Mouse (Mus musculus) left cerebral cortex, adult 2 months (tissue): ENCODE data around the gene Defb22. TPM values are rescaled to one million over a fixed set of nuclear protein-coding genes. Genes with fewer than 3 reads are reported as not detected.

Experiments
- DNase-seq, 2 experiments: peaks; one replicate each; pipeline ENCODE4 v3.0.0; 2021 to 2022; ENCODE audit warnings: low spot score in 2 of 2, mixed read lengths in 1 of 2; ENCODE audit errors: extremely low spot score in 1 of 2
- H3K27ac ChIP-seq: fragments of 200-600 bp; 2 replicates; pipeline ENCODE4 v1.8.1; 2022
- H3K4me3 ChIP-seq: fragments of 200-600 bp; 2 replicates; pipeline ENCODE4 v1.8.1; 2022
- CTCF ChIP-seq: fragments of 200-600 bp; IDR thresholded peaks from 2 replicates; pipeline ENCODE4 v1.8.1; 2022; ENCODE audit warnings: antibody characterized with exemption, mild to moderate bottlenecking, moderate library complexity
- intact Hi-C: fragments of 180-260 bp; cut with DNase I; formaldehyde crosslinking; loops from one replicate; pipeline ENCODE4 v1.15.1; 2025
- total RNA-seq, 2 experiments: library from RNA; stranded (reverse); gene quantifications; 2 replicates each; pipeline ENCODE4 v1.2.3; 2021

Defb22 gene
- total RNA-seq, 2 experiments from 2014 or later = not detected

GRCm38 (mm10) chr2:152472434-152472833 lies 17.5 kb downstream of the Defb22 start:
- TF ChIP-seq CTCF = peak; percentile 42
- intact Hi-C loops = no loop called here
- H3K27ac ChIP-seq = no peak overlapping the region
- no peak for DNase-seq
- no peak overlapping the region for H3K4me3 ChIP-seq

- no peak overlapping the region for H3K4me3 ChIP-seq
- no peak overlapping the region for H3K27ac ChIP-seq
- DNase-seq = peak; percentile 30 to 46
- peak; percentile 91 for TF ChIP-seq CTCF
- intact Hi-C loops = loop anchor here (1.0 kb wide), 1 partner anchor 73 kb away; no protein-coding TSS in a partner anchor
Observed at GRCm38 (mm10) chr2:152470973-152471372, 19.0 kb downstream of the Defb22 start.

GRCm38 (mm10) chr2:152464570-152465150 lies 25.3 kb downstream of the Defb22 start, which contains the start of gene Defb23:
Gene Defb23, minus strand, starts transcription at chr2:152464620.
- intact Hi-C loops = no loop called here
- DNase-seq = no peak
- no peak within 1 kb of the TSS for H3K27ac ChIP-seq
- peak; percentile 12; the same call in 1 of the 2 replicates for TF ChIP-seq CTCF
- H3K4me3 ChIP-seq = no peak within 1 kb of the TSS

- DNase-seq = no peak
- H3K27ac ChIP-seq = no peak overlapping the region
- H3K4me3 ChIP-seq = no peak overlapping the region
- intact Hi-C loops = no loop called here
- no peak for TF ChIP-seq CTCF
Observed at GRCm38 (mm10) chr2:152459241-152459640, 30.7 kb downstream of the Defb22 start.

GRCm38 (mm10) chr2:152452101-152452781 lies 37.7 kb downstream of the Defb22 start:
- no peak for DNase-seq
- no peak overlapping the region for H3K4me3 ChIP-seq
- no peak overlapping the region for H3K27ac ChIP-seq
- intact Hi-C loops = no loop called here
- no peak for TF ChIP-seq CTCF

GRCm38 (mm10) chr2:152450241-152450640 lies 39.7 kb downstream of the Defb22 start:
- intact Hi-C loops = no loop called here
- Histone ChIP-seq H3K4me3 (no peak overlapping the region), H3K27ac (no peak overlapping the region)
- peak; percentile 50 to 77 for DNase-seq
- peak; percentile 64 for TF ChIP-seq CTCF

GRCm38 (mm10) chr2:152447461-152447860 lies 42.5 kb downstream of the Defb22 start:
- intact Hi-C loops = no loop called here
- Histone ChIP-seq H3K27ac (no peak overlapping the region), H3K4me3 (no peak overlapping the region)
- DNase-seq = no peak
- no peak for TF ChIP-seq CTCF

GRCm38 (mm10) chr2:152446642-152447041 lies 43.3 kb downstream of the Defb22 start:
- H3K4me3 ChIP-seq = no peak overlapping the region
- no peak for TF ChIP-seq CTCF
- no peak for DNase-seq
- H3K27ac ChIP-seq = no peak overlapping the region
- intact Hi-C loops = no loop called here

GRCm38 (mm10) chr2:152443281-152443680 lies 46.7 kb downstream of the Defb22 start:
- H3K4me3 ChIP-seq = no peak overlapping the region
- intact Hi-C loops = no loop called here
- H3K27ac ChIP-seq = no peak overlapping the region
- no peak for TF ChIP-seq CTCF
- DNase-seq = no peak

- no peak overlapping the region for H3K4me3 ChIP-seq
- DNase-seq = no peak
- H3K27ac ChIP-seq = no peak overlapping the region
- TF ChIP-seq CTCF = no peak
- intact Hi-C loops = no loop called here
Observed at GRCm38 (mm10) chr2:152442322-152442721, 47.6 kb downstream of the Defb22 start.

- no peak overlapping the region for H3K27ac ChIP-seq
- no peak overlapping the region for H3K4me3 ChIP-seq
- intact Hi-C loops = no loop called here
- TF ChIP-seq CTCF = no peak
- DNase-seq = no peak
Observed at GRCm38 (mm10) chr2:152439833-152440232, 50.1 kb downstream of the Defb22 start.

GRCm38 (mm10) chr2:152438963-152439362 lies 51.0 kb downstream of the Defb22 start:
- no peak overlapping the region for H3K27ac ChIP-seq
- H3K4me3 ChIP-seq = no peak overlapping the region
- DNase-seq = no peak
- intact Hi-C loops = no loop called here
- TF ChIP-seq CTCF = no peak; the same call in 1 of the 2 replicates
